Mouse (Mus musculus) ES-Bruce4 (cell line): ENCODE results near the gene Pmvk. TPM values are rescaled to one million over a fixed set of nuclear protein-coding genes. Genes with fewer than 3 reads are reported as not detected.

ENCODE experiments used
- H3K27ac ChIP-seq: 2 replicates; pipeline ENCODE4 v1.5.1; 2012; ENCODE audit warnings: low read length, inconsistent platforms; ENCODE audit not compliant: insufficient read depth
- H3K27me3 ChIP-seq: 2 replicates; pipeline ENCODE4 v1.6.1; 2012; ENCODE audit warnings: mild to moderate bottlenecking, low read length, inconsistent platforms; ENCODE audit not compliant: control insufficient read depth, poor library complexity, insufficient read depth, severe bottlenecking
- H3K36me3 ChIP-seq: 2 replicates; pipeline ENCODE4 v1.6.1; 2012; ENCODE audit warnings: inconsistent platforms, mild to moderate bottlenecking, low read length, moderate library complexity; ENCODE audit not compliant: control insufficient read depth, poor library complexity, insufficient read depth, severe bottlenecking
- H3K4me1 ChIP-seq: one replicate; pipeline ENCODE4 v1.8.1; 2011; ENCODE audit warnings: low read length; ENCODE audit not compliant: control insufficient read depth, insufficient read depth
- H3K4me3 ChIP-seq: 2 replicates; pipeline ENCODE4 v1.5.1; 2011; ENCODE audit warnings: low read depth, mild to moderate bottlenecking, low read length
- H3K9ac ChIP-seq: 2 replicates; pipeline ENCODE4 v1.6.1; 2012; ENCODE audit warnings: low read depth, mild to moderate bottlenecking, inconsistent platforms; ENCODE audit not compliant: poor library complexity, severe bottlenecking
- H3K9me3 ChIP-seq: replicated peaks from 2 replicates; pipeline ENCODE4 v1.6.1; 2012; ENCODE audit warnings: mild to moderate bottlenecking, low read length, inconsistent platforms; ENCODE audit not compliant: control insufficient read depth, poor library complexity, insufficient read depth, severe bottlenecking
- CTCF ChIP-seq: IDR thresholded peaks from one replicate; pipeline ENCODE4 v1.8.1; 2011; ENCODE audit warnings: low read depth, low read length
- EP300 ChIP-seq: IDR thresholded peaks from 2 replicates; pipeline ENCODE4 v1.6.1; 2011; ENCODE audit warnings: low read depth, low read length; ENCODE audit not compliant: insufficient read depth
- POLR2A ChIP-seq: IDR thresholded peaks from one replicate; pipeline ENCODE4 v1.8.1; 2011; ENCODE audit warnings: low read length; ENCODE audit not compliant: insufficient read depth
- polyA plus RNA-seq: library from polyadenylated mRNA; stranded (reverse); fragments of >200 nt; gene quantifications from 2 replicates; pipeline ENCODE4 v1.2.4, GENCODE M21; 2011; ENCODE audit warnings: low read depth; ENCODE audit not compliant: missing spikeins, insufficient read depth, insufficient read length

The Pmvk gene
- polyA plus RNA-seq, 1 experiment, result 51.9 TPM

DNA sequence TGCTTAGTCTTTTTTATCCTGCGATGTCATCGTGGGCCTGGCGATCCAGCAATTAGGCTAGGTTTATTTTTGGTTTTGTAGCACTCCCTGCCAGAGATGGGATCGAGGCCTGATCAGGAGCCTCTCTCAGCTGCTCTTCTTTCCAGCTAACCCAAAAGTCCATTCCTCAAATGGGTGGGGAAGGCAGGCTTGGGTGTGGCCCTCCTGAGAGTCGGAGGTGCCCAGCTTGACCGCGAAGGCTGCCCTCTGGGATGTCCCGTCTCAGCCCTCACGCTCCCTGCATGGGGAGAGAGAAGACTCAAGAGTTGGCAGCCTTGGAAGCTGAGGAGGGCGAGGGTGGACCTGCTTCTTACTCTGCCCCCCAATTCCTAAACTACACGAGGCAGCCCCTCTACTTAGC is 19.8 kb upstream of the Pmvk start:
- Histone ChIP-seq H3K27ac (peak overlapping the region; percentile 7; the same call in 1 of the 2 replicates), H3K4me1 (peaks cover 5% of the 10 kb centered on the region), H3K9ac (no peak overlapping the region), H3K27me3 (no peaks in the 10 kb centered on the region), H3K9me3 (no peaks in the 10 kb centered on the region), H3K36me3 (peaks cover 10% of the 10 kb centered on the region), H3K4me3 (no peak overlapping the region)
- 0 out of 2 replicates have a peak, but pooled peaks have one; percentile 25 for TF ChIP-seq EP300
- no peak for TF ChIP-seq POLR2A
- no peak for TF ChIP-seq CTCF

DNA sequence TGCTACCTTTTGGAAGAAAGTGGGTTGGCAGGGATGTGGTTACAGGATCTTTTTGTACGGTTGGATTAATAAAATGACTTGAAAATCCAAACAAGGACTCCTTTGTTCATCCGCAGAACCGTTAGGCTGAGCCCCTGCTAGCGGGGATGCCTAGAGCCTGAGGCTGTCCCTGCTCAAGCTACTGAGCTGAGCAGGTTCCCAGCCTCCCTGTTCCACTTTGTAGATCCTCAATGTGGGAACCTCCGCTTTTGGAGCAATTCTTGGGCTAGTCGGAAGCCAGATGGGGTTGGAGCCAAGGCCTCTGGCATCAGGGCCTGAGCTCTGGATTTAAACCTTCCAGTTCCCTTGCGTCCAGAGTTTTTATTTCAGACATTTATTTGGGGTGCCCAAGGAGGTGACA is 19.3 kb upstream of the Pmvk start:
- Histone ChIP-seq H3K36me3 (peaks cover 10% of the 10 kb centered on the region), H3K9ac (no peak overlapping the region), H3K27ac (0 out of 2 replicates have a peak overlapping the region, but pooled peaks have one; percentile 7), H3K4me3 (no peak overlapping the region), H3K9me3 (no peaks in the 10 kb centered on the region), H3K27me3 (no peaks in the 10 kb centered on the region), H3K4me1 (peaks cover 5% of the 10 kb centered on the region)
- no peak for TF ChIP-seq CTCF
- no peak for TF ChIP-seq EP300
- TF ChIP-seq POLR2A, result no peak

DNA sequence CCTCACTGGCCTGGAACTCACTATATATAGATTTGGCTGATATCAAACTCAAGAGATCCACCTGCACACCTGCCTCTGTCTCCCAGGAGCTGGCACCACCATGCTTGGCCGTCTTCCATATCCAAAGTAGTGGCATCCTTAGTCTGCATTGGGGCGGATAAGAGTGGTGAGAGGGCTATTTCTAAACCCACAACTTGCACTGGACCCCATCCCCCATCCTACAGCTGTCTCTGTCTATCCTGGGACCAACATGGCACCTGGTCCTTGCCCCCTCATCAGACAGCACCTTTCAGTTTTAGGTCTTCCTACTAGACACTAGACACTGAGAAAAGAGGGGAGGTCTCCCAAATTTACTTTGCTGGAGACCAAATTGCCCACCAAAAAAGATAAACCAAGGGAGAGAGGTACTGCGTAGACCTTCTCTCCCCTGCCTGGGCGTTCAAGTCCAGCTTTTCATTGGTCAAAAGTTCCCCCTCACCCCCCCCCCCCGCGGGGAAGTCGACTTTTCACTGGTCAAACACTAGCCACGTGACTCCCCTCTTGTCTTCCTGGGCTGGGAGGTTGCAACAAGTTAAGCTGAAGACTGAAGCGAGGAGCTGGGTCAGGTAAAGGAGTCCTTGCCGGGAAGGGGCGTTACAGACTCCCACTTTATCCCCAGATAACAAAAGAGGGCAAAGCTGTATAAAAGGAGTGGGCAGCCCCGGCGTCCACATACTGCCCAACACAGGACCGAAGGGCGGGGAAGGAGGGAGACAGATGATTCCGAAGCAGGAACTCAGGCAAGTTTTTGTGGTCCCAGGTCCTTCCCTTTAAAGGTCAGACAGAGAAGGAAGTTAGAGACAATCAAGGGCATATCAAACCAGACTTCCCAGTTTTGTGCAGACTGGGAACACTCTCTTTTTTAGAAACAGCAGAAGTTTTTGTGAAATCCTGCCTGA is 17.9 kb upstream of the Pmvk start, which contains the start of gene Pbxip1:
TSS of gene Pbxip1 (plus strand) at position 531 of the 938 bp plus-strand sequence.
- peak within 1 kb of the TSS; percentile 68 for H3K9ac ChIP-seq
- peak within 1 kb of the TSS; percentile 86 for H3K27ac ChIP-seq
- no peak for TF ChIP-seq CTCF
- TF ChIP-seq EP300, result no peak
- TF ChIP-seq POLR2A, result no peak
- H3K9me3 ChIP-seq, result no peaks in the 10 kb centered on the region
- H3K4me1 ChIP-seq, result peaks cover 5% of the 10 kb centered on the region
- peaks cover 10% of the 10 kb centered on the region for H3K36me3 ChIP-seq
- H3K27me3 ChIP-seq, result no peaks in the 10 kb centered on the region
- H3K4me3 ChIP-seq, result peak within 1 kb of the TSS; percentile 88

DNA sequence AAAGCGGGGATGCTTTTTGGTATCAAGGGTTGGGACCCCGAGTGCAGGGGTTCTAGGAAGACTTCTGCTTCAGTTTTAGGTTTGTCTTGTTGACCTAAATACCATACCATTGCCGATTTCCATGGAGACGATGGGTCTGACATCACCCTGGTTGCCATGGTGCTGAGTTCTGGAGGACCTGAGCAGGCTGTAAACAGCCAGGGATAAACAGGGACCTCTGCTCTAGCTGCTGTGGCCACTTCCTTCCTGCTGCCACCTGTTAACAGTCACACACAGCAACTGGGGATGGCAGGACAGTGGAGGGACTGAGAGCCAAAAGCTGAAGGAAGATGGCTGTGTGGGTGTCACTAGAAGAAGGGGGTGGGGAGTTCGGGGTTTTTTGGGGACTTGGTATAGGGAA is 17.1 kb upstream of the Pmvk start:
- peak overlapping the region; percentile 86 for H3K27ac ChIP-seq
- no peak for TF ChIP-seq CTCF
- no peak for TF ChIP-seq POLR2A
- TF ChIP-seq EP300, result no peak
- peak overlapping the region; percentile 48 for H3K4me3 ChIP-seq
- peaks cover 10% of the 10 kb centered on the region for H3K36me3 ChIP-seq
- peak overlapping the region; percentile 68 for H3K9ac ChIP-seq
- no peaks in the 10 kb centered on the region for H3K27me3 ChIP-seq
- H3K9me3 ChIP-seq, result no peaks in the 10 kb centered on the region
- peaks cover 5% of the 10 kb centered on the region for H3K4me1 ChIP-seq

DNA sequence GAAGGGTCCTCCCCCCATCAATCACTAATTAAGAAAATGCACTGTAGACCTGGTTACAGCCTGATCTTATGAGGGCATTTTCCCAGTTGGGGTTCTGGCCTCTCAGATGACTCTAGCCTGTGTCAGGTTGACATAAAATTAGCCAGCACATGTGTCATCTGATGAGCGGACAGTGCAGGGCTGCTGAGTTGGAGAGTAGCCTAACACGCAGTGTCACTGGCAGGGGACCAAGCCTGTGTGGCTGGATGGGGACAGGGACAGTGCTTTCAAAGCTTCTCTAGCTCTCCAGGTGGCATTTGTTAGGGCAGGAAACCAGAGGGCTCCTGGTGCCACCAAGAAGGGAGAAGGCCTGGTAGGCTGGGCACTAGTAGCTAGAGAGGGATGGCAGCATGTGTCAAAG is 13.7 kb upstream of the Pmvk start:
- Histone ChIP-seq H3K27me3 (no peaks in the 10 kb centered on the region), H3K4me3 (no peak overlapping the region), H3K9me3 (no peaks in the 10 kb centered on the region), H3K4me1 (peaks cover 5% of the 10 kb centered on the region), H3K36me3 (no peaks in the 10 kb centered on the region), H3K27ac (no peak overlapping the region), H3K9ac (no peak overlapping the region)
- TF ChIP-seq POLR2A (no peak), EP300 (no peak), CTCF (no peak)
